Mouse (Mus musculus) heart, postnatal 0 days (tissue): Measurements from ENCODE around the gene Acads.

Experiments
- CTCF ChIP-seq: IDR thresholded peaks from 2 replicates; pipeline ENCODE4 v1.5.1; 2016; ENCODE audit warnings: antibody characterized with exemption, control low read depth, low read depth
- EP300 ChIP-seq: IDR thresholded peaks from 2 replicates; pipeline ENCODE4 v1.6.1; 2016; ENCODE audit warnings: antibody characterized with exemption, low read depth

GRCm38 (mm10) chr5:115139124-115139523, 20.0 kb upstream of the Acads start:
- TF ChIP-seq CTCF (no peak), EP300 (no peak)
